Mouse (Mus musculus) olfactory bulb, adult 2 months (tissue): ENCODE measurements around the gene 4931428F04Rik.

Experiments used
- CTCF ChIP-seq: fragments of 200-500 bp; IDR thresholded peaks from 2 replicates; pipeline ENCODE4 v1.5.1; 2012; ENCODE audit warnings: low read depth, mild to moderate bottlenecking, low read length, moderate library complexity; ENCODE audit not compliant: insufficient read depth
- POLR2A ChIP-seq: fragments of 200-500 bp; IDR thresholded peaks from 2 replicates; pipeline ENCODE4 v1.6.1; 2012; ENCODE audit warnings: mild to moderate bottlenecking, low read depth, low read length, moderate library complexity; ENCODE audit not compliant: insufficient read depth

DNA sequence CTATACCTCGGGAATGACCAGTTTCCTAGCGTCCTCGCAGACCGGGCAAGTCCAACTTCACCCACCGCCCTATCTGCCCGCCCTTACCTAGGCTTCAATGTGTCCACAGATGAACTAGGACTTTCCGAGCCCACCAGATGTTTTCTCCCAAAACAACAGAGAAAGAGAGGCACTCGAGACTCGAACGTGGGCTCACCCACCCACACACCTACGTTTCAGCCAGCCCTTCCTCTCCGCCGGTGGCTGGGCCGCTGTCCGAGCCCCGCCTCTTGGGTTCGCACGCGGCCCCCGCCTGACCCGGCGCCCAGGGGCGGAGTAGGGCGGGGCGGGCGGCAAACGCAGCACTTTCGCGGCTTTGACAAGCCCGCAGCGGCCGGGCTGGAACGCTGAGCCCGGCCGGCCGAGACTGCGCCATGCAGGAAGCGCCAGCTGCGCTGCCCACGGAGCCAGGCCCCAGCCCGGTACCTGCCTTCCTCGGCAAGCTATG is 20.2 kb downstream of the 4931428F04Rik start, which contains the start of gene Hsf4:
- TF ChIP-seq CTCF: no peak
- TF ChIP-seq POLR2A: no peak; the same call in 1 of the 2 replicates
